Mouse (Mus musculus) heart, embryonic 13.5 days (tissue): Measurements from ENCODE around the gene Slc5a1. TPM values are rescaled to one million over a fixed set of nuclear protein-coding genes. Genes with fewer than 3 reads are reported as not detected.

Experiments
- ATAC-seq: fragments of 200-750 bp; cut with Nextera tagmentation; 2 replicates; pipeline ENCODE4 v1.8.0; 2017; ENCODE audit warnings: moderate TSS enrichment; ENCODE audit not compliant: insufficient number of reproducible peaks, low FRiP score, low TSS enrichment; ENCODE audit errors: extremely low read depth
- H3K27ac ChIP-seq: fragments of 300-500 bp; sonication (generic); replicated peaks from 2 replicates; pipeline ENCODE4 v1.5.1; 2015; ENCODE audit warnings: moderate library complexity, mild to moderate bottlenecking, inconsistent platforms
- H3K27me3 ChIP-seq: fragments of 300-500 bp; sonication (generic); replicated peaks from 2 replicates; pipeline ENCODE4 v1.6.1; 2015; ENCODE audit warnings: mild to moderate bottlenecking, inconsistent platforms
- H3K36me3 ChIP-seq: fragments of 300-500 bp; sonication (generic); 2 replicates; pipeline ENCODE4 v1.6.1; 2015; ENCODE audit warnings: mild to moderate bottlenecking, inconsistent platforms
- H3K4me1 ChIP-seq: fragments of 300-500 bp; sonication (generic); 2 replicates; pipeline ENCODE4 v1.6.1; 2015; ENCODE audit warnings: inconsistent platforms
- H3K4me2 ChIP-seq: fragments of 300-500 bp; sonication (generic); 2 replicates; pipeline ENCODE4 v1.6.1; 2015; ENCODE audit warnings: inconsistent platforms, mild to moderate bottlenecking, moderate library complexity
- H3K4me3 ChIP-seq: fragments of 300-500 bp; sonication (generic); 2 replicates; pipeline ENCODE4 v1.5.1; 2015; ENCODE audit warnings: moderate library complexity, mild to moderate bottlenecking, inconsistent platforms
- H3K9ac ChIP-seq: fragments of 300-500 bp; sonication (generic); 2 replicates; pipeline ENCODE4 v1.6.1; 2015; ENCODE audit warnings: inconsistent platforms, mild to moderate bottlenecking, moderate library complexity
- H3K9me3 ChIP-seq: fragments of 300-500 bp; sonication (generic); 2 replicates; pipeline ENCODE4 v1.6.1; 2016; ENCODE audit warnings: inconsistent platforms
- WGBS: fragments of 180-500 bp; shearing (Covaris S2); methylation state at CpG from one replicate; pipeline ENCODE4 v1.1.7; 2015; ENCODE audit warnings: mixed read lengths; 5-methylcytosine and 5-hydroxymethylcytosine counted together
- polyA plus RNA-seq: library from polyadenylated mRNA; unstranded; fragments of >200 nt; fragmentation: Nextera tagmentation; extraction: Ambion mirVana; gene quantifications from 2 replicates; pipeline ENCODE4 v1.2.1, GENCODE M21; 2015

The Slc5a1 gene
- polyA plus RNA-seq, 1 experiment from 2014 or later = not detected

DNA sequence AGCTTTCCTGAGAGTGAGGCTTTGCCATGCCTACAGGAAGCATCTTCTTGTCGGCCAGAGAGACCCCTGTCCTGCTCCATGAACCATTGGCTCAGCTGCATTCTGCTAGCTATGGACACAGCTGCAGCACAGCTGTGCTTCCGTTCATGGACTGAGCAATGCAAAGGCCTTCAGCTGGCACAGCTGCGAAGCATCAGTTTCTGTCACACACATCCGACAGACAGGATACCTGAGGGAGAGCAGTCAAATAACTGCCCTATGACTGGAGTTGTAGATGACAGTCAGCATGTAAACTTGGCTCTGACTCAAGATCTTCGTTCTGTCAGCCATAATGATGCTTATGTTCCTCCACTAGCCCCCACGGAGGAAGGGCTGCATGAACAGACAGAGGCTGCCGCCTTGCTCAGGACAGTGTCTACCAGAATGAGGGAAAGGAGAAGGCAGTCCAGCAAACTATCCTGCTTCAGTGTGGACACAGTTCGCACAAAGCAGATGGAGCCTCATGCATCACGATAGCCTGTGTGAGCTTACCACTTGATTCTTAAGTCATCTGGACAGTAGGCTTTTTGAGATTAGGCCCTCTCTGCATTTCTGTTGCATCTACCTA lies 91.3 kb downstream of the Slc5a1 start:
- Histone ChIP-seq H3K27ac (no peak overlapping the region), H3K27me3 (no peaks in the 10 kb centered on the region), H3K36me3 (no peaks in the 10 kb centered on the region), H3K9ac (no peak overlapping the region), H3K4me3 (no peak overlapping the region), H3K9me3 (no peaks in the 10 kb centered on the region), H3K4me1 (peaks cover 18% of the 10 kb centered on the region), H3K4me2 (no peak overlapping the region)
- 62% methylated on average over 9 of the region's 9 CpGs for WGBS
- ATAC-seq = no peak

- H3K4me1 ChIP-seq = peaks cover 13% of the 10 kb centered on the region; the same call in 1 of the 2 replicates
- no peak for ATAC-seq
- no peaks in the 10 kb centered on the region for H3K9me3 ChIP-seq
- WGBS = 41% methylated on average over 1 of the region's 1 CpGs
- no peak overlapping the region for H3K9ac ChIP-seq
- no peak overlapping the region for H3K27ac ChIP-seq
- H3K27me3 ChIP-seq = no peaks in the 10 kb centered on the region
- H3K4me2 ChIP-seq = no peak overlapping the region
- no peaks in the 10 kb centered on the region for H3K36me3 ChIP-seq
- H3K4me3 ChIP-seq = no peak overlapping the region
Measured at GRCm38 (mm10) chr5:33200071-33200470, 96.1 kb downstream of the Slc5a1 start.

- 54% methylated on average over 13 of the region's 13 CpGs for WGBS
- no peak overlapping the region for H3K4me3 ChIP-seq
- H3K4me1 ChIP-seq = peaks cover 15% of the 10 kb centered on the region; the same call in 1 of the 2 replicates
- no peaks in the 10 kb centered on the region for H3K36me3 ChIP-seq
- H3K27ac ChIP-seq = no peak overlapping the region
- no peak overlapping the region for H3K9ac ChIP-seq
- H3K4me2 ChIP-seq = no peak overlapping the region
- ATAC-seq = no peak
- no peaks in the 10 kb centered on the region for H3K9me3 ChIP-seq
- H3K27me3 ChIP-seq = no peaks in the 10 kb centered on the region
Measured at GRCm38 (mm10) chr5:33201697-33202096, 97.7 kb downstream of the Slc5a1 start.

DNA sequence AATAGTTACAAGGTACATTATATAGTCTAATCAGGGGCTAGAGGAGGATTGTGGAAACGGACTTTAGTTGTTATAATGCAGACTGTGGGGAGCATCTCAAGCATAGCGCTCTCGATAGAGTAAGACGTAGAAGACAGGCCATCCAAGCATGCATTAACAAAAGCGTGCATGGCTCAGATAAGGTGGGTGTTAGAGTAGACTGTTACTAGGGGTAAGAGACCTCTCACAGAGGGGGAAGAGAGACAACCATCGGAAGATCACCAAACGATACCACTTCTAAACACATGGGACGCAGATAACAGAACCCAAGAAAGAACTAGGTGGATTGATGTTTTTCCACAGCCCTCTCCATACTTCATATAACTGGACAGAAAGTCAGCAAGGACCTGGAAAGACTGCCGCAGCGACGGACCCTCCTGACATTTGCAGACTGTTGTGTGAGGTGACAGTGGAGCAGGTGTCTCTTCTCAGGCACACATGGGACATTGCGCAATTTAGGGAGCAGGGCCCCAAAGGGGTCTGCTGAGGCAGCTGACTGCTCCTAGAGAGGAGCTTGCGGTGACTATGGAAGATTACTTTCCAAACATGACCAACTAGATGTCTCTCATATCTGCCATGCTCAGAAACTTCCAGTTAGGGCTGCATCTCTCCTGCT lies 98.6 kb downstream of the Slc5a1 start:
- ATAC-seq = no peak

GRCm38 (mm10) chr5:33203171-33203565 lies 99.1 kb downstream of the Slc5a1 start:
- Histone ChIP-seq H3K9me3 (no peaks in the 10 kb centered on the region), H3K4me1 (peaks cover 18% of the 10 kb centered on the region; the same call in 1 of the 2 replicates), H3K27me3 (no peaks in the 10 kb centered on the region), H3K36me3 (no peaks in the 10 kb centered on the region), H3K4me2 (no peak overlapping the region), H3K9ac (no peak overlapping the region), H3K4me3 (no peak overlapping the region), H3K27ac (no peak overlapping the region)
- 70% methylated on average over 6 of the region's 6 CpGs for WGBS
- no peak for ATAC-seq

More for the DNA sequence above, 98.6 kb downstream of the Slc5a1 start:
- WGBS = 61% methylated on average over 13 of the region's 13 CpGs
- H3K9me3 ChIP-seq = no peaks in the 10 kb centered on the region
- no peak overlapping the region for H3K27ac ChIP-seq
- peaks cover 18% of the 10 kb centered on the region; the same call in 1 of the 2 replicates for H3K4me1 ChIP-seq
- H3K27me3 ChIP-seq = no peaks in the 10 kb centered on the region
- no peak overlapping the region for H3K9ac ChIP-seq
- H3K36me3 ChIP-seq = no peaks in the 10 kb centered on the region
- no peak overlapping the region for H3K4me2 ChIP-seq
- no peak overlapping the region for H3K4me3 ChIP-seq

GRCm38 (mm10) chr5:33203691-33204242 lies 99.7 kb downstream of the Slc5a1 start:
- 12% methylated on average over 9 of the region's 9 CpGs for WGBS
- ATAC-seq = 0 out of 2 replicates have a peak, but pooled peaks have one; percentile 20
- Histone ChIP-seq H3K27ac (no peak overlapping the region), H3K36me3 (no peaks in the 10 kb centered on the region), H3K4me1 (peaks cover 19% of the 10 kb centered on the region), H3K4me3 (peak overlapping the region; percentile 33), H3K9ac (peak overlapping the region; percentile 73), H3K27me3 (no peaks in the 10 kb centered on the region), H3K4me2 (peak overlapping the region; percentile 68), H3K9me3 (no peaks in the 10 kb centered on the region)

GRCm38 (mm10) chr5:33204284-33204683 lies 100.3 kb downstream of the Slc5a1 start:
- Histone ChIP-seq H3K4me2 (0 out of 2 replicates have a peak overlapping the region, but pooled peaks have one; percentile 68), H3K36me3 (no peaks in the 10 kb centered on the region), H3K4me3 (no peak overlapping the region), H3K27ac (no peak overlapping the region), H3K9ac (no peak overlapping the region), H3K4me1 (peaks cover 24% of the 10 kb centered on the region), H3K27me3 (no peaks in the 10 kb centered on the region), H3K9me3 (no peaks in the 10 kb centered on the region)
- no peak for ATAC-seq
- WGBS = 70% methylated on average over 7 of the region's 7 CpGs

GRCm38 (mm10) chr5:33206328-33206727 lies 102.3 kb downstream of the Slc5a1 start:
- no peaks in the 10 kb centered on the region for H3K36me3 ChIP-seq
- H3K9me3 ChIP-seq = no peaks in the 10 kb centered on the region
- 68% methylated on average over 7 of the region's 7 CpGs for WGBS
- H3K4me1 ChIP-seq = peaks cover 29% of the 10 kb centered on the region
- H3K9ac ChIP-seq = no peak overlapping the region
- ATAC-seq = no peak
- no peak overlapping the region for H3K4me2 ChIP-seq
- no peaks in the 10 kb centered on the region for H3K27me3 ChIP-seq
- no peak overlapping the region for H3K27ac ChIP-seq
- no peak overlapping the region for H3K4me3 ChIP-seq

- peaks cover 29% of the 10 kb centered on the region for H3K4me1 ChIP-seq
- H3K4me3 ChIP-seq = no peak overlapping the region
- H3K27me3 ChIP-seq = no peaks in the 10 kb centered on the region
- no peaks in the 10 kb centered on the region for H3K36me3 ChIP-seq
- no peak overlapping the region for H3K9ac ChIP-seq
- H3K9me3 ChIP-seq = no peaks in the 10 kb centered on the region
- H3K4me2 ChIP-seq = no peak overlapping the region
- 56% methylated on average over 9 of the region's 9 CpGs for WGBS
- no peak for ATAC-seq
- H3K27ac ChIP-seq = no peak overlapping the region
Measured at GRCm38 (mm10) chr5:33207136-33207535, 103.1 kb downstream of the Slc5a1 start.

GRCm38 (mm10) chr5:33208533-33209245 lies 104.7 kb downstream of the Slc5a1 start:
- no peak overlapping the region for H3K4me2 ChIP-seq
- 53% methylated on average over 14 of the region's 14 CpGs for WGBS
- H3K4me1 ChIP-seq = peaks cover 29% of the 10 kb centered on the region

DNA sequence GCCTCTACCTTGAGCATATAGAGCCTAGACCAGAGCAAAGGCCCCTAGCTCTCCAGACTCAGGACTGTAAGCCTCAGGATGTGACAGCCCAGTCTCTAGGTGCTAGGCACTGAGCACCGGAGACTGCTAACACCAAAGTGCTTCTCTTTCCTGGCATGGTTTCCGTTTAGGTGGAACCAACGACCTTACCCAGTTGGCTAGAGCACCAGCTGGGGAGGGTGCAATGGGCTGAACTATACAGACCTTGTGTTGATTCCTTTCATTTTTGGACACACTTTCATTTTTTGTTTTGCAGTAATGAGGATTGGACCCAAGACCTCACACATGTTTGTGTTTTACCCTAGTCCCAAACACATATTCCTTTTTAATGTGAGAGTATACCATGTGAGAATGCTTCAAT lies 106.5 kb downstream of the Slc5a1 start:
- no peak for ATAC-seq

More at GRCm38 (mm10) chr5:33208533-33209245, 104.7 kb downstream of the Slc5a1 start:
- no peak overlapping the region; the same call in 1 of the 2 replicates for H3K9ac ChIP-seq
- no peak for ATAC-seq
- H3K27me3 ChIP-seq = no peaks in the 10 kb centered on the region
- H3K4me3 ChIP-seq = no peak overlapping the region
- no peaks in the 10 kb centered on the region for H3K9me3 ChIP-seq
- peaks cover 10% of the 10 kb centered on the region for H3K36me3 ChIP-seq
- H3K27ac ChIP-seq = no peak overlapping the region

More for the DNA sequence above, 106.5 kb downstream of the Slc5a1 start:
- WGBS = 77% methylated on average over 3 of the region's 3 CpGs
- peaks cover 17% of the 10 kb centered on the region for H3K36me3 ChIP-seq
- no peak overlapping the region for H3K27ac ChIP-seq
- no peak overlapping the region for H3K4me2 ChIP-seq
- H3K4me3 ChIP-seq = no peak overlapping the region
- no peaks in the 10 kb centered on the region for H3K9me3 ChIP-seq
- H3K9ac ChIP-seq = no peak overlapping the region
- H3K27me3 ChIP-seq = no peaks in the 10 kb centered on the region
- peaks cover 36% of the 10 kb centered on the region for H3K4me1 ChIP-seq
